Mouse (Mus musculus) left cerebral cortex, adult 2 months (tissue): ENCODE results near the gene Pik3ip1. TPM values are rescaled to one million over a fixed set of nuclear protein-coding genes. Genes with fewer than 3 reads are reported as not detected.
A peak's percentile ranks its signal among the peaks of the same experiment; 100 is the strongest.

Experiments used
- DNase-seq, 2 experiments: peaks; one replicate each; pipeline ENCODE4 v3.0.0; 2021 to 2022; ENCODE audit warnings: low spot score in 2 of 2, mixed read lengths in 1 of 2; ENCODE audit errors: extremely low spot score in 1 of 2
- H3K27ac ChIP-seq: fragments of 200-600 bp; 2 replicates; pipeline ENCODE4 v1.8.1; 2022
- H3K4me3 ChIP-seq: fragments of 200-600 bp; 2 replicates; pipeline ENCODE4 v1.8.1; 2022
- CTCF ChIP-seq: fragments of 200-600 bp; IDR thresholded peaks from 2 replicates; pipeline ENCODE4 v1.8.1; 2022; ENCODE audit warnings: antibody characterized with exemption, mild to moderate bottlenecking, moderate library complexity
- intact Hi-C: fragments of 180-260 bp; cut with DNase I; formaldehyde crosslinking; loops from one replicate; pipeline ENCODE4 v1.15.1; 2025
- total RNA-seq, 2 experiments: library from RNA; stranded (reverse); gene quantifications; 2 replicates each; pipeline ENCODE4 v1.2.3; 2021

Pik3ip1 gene
- total RNA-seq, 2 experiments from 2014 or later = 28.1 to 31.5 TPM

DNA sequence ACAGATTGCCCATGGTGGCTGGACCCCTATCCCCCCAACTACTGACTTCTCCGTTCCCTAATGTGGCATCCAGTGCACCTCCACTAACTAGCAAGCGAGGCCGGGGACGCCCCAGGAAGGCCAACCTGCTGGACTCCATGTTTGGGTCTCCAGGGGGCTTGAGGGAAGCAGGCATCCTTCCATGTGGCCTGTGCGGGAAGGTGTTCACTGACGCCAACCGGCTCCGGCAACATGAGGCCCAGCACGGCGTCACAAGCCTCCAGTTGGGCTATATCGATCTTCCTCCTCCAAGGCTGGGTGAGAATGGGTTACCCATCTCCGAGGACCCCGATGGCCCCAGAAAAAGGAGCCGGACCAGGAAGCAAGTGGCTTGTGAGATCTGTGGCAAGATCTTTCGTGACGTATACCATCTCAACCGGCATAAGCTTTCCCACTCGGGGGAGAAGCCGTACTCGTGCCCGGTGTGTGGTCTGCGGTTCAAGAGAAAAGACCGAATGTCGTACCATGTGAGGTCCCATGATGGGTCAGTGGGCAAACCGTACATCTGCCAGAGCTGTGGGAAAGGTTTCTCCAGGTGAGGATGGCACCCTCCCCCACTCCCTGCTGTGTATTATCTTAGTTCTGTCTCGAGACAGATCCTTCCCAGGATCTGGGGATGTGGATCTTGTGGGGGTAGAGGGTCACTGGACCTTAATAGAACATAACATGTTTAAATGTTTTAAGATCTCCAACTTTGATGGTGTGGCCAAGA is 38.7 kb upstream of the Pik3ip1 start:
- TF ChIP-seq CTCF = no peak
- DNase-seq = peak in 1 of 2 experiments; percentile 38
- intact Hi-C loops = loop anchor here (2.0 kb wide), 2 partner anchors 23 to 39 kb away; partner anchors contain the start of gene Pik3ip1
- peak overlapping the region; percentile 100 for H3K27ac ChIP-seq
- H3K4me3 ChIP-seq = peak overlapping the region; percentile 75

DNA sequence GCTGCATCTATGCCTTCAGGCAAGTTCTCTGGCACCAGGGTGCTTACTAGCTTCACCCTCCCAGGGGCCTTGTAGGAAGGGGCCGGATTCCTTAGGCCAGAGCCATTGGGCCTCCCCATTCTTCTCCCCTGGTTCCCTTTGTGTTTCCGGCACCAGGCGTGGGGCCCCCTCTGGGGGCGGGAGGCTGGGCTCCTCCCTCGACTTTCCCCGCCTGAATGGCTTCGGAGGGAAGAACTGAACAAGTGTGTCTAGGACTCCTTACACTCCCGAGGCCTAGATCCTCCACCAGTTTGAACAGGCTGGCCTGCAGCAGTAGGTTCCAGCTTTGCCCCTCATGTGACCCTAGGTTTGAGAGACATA is 38.2 kb upstream of the Pik3ip1 start:
- Histone ChIP-seq H3K4me3 (peak overlapping the region; percentile 75), H3K27ac (peak overlapping the region; percentile 100)
- intact Hi-C loops = no loop called here
- DNase-seq = peak; percentile 40 to 48
- no peak for TF ChIP-seq CTCF

DNA sequence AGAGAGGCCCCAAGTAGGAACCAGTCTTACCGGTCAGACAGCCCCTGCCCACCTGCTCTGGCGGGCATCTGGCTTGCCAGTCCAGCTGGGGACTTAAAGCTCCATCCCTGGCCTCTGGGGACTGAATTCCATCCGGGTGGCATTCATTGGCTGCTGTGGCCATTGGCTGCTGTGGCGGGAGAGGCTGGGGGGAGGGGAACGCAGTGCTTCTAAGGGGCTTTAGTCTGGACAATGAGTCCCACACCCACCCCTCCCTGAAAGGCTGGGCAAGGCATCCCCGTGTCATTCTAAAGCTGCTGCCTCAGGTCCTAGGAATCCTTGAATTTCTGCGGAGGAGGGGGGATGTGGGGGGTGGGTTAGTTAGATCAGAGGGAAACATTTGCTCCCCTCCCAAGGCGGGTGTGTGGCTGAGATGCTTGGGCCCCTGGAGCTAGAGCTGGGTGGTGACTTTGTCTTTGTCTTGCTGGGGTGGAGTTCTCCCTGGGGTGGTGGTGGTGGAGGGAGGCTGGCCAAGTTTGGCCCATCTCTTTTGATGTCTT is 37.4 kb upstream of the Pik3ip1 start:
- intact Hi-C loops = no loop called here
- DNase-seq = no peak
- TF ChIP-seq CTCF = no peak
- Histone ChIP-seq H3K4me3 (peak overlapping the region; percentile 75), H3K27ac (peak overlapping the region; percentile 100)

DNA sequence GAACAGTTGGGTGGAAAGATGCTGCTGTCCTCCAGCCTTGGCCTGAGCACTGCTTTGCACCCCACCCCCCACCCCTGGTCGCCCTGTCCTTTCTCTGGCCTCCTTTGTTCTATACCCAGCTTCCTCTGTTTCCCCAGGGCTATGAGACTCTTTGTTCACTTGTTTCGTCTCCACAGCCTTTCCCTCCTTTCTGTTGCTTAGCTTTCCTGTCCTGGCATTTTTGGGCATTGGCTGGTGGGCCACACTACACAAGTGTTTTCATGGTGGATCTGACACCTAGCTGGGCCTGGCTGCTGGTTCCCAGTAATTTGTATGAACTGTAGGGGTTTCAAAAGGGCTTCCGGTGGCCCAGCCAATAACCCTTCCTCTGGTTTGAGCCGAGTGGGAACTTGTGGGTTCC is 36.8 kb upstream of the Pik3ip1 start:
- DNase-seq = no peak
- intact Hi-C loops = no loop called here
- peak overlapping the region; percentile 100; the same call in 1 of the 2 replicates for H3K27ac ChIP-seq
- TF ChIP-seq CTCF = no peak
- H3K4me3 ChIP-seq = peak overlapping the region; percentile 5; the same call in 1 of the 2 replicates

DNA sequence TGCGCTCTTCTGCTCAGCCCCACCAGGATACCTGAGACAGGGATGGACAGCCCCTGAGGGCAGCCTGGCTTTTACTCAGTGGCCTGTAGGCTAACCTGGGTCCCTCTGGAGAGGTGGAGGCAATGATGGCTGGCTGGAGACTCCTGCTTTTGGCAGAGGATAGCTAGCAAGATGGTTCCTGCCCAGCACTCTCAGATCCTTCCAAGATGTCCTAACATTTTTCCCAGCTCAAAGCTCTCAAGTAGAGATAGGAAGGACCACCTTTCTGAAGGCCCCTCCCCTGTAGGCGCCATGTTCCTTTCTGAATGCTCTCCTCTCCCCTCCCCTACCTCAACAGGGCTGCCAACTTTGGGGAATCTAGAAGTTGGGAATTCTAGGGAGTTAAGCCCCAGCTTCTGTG is 35.6 kb upstream of the Pik3ip1 start:
- TF ChIP-seq CTCF = no peak
- no peak for DNase-seq
- Histone ChIP-seq H3K4me3 (no peak overlapping the region), H3K27ac (no peak overlapping the region)
- intact Hi-C loops = no loop called here

DNA sequence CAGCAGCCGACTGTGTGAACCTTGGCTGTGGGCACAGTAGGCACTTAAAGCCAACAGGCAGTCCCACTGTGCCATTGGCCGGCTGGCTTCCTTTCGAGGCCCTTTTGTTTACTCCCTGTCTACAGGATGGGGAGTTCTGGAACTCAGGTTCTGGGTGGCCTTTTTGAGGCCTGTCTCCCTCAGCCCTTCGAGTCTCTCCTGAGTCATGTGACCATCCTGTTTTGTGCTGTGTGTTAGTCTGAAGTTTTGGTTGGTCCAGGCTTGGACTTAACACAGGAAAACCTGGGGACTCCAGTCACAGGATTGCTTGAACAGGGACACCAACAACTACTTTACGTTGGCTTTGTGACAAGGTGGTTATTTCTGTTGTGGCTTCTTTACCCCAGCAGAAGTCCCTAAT is 34.1 kb upstream of the Pik3ip1 start:
- no peak for TF ChIP-seq CTCF
- no peak overlapping the region for H3K27ac ChIP-seq
- DNase-seq = no peak
- H3K4me3 ChIP-seq = no peak overlapping the region
- intact Hi-C loops = no loop called here

DNA sequence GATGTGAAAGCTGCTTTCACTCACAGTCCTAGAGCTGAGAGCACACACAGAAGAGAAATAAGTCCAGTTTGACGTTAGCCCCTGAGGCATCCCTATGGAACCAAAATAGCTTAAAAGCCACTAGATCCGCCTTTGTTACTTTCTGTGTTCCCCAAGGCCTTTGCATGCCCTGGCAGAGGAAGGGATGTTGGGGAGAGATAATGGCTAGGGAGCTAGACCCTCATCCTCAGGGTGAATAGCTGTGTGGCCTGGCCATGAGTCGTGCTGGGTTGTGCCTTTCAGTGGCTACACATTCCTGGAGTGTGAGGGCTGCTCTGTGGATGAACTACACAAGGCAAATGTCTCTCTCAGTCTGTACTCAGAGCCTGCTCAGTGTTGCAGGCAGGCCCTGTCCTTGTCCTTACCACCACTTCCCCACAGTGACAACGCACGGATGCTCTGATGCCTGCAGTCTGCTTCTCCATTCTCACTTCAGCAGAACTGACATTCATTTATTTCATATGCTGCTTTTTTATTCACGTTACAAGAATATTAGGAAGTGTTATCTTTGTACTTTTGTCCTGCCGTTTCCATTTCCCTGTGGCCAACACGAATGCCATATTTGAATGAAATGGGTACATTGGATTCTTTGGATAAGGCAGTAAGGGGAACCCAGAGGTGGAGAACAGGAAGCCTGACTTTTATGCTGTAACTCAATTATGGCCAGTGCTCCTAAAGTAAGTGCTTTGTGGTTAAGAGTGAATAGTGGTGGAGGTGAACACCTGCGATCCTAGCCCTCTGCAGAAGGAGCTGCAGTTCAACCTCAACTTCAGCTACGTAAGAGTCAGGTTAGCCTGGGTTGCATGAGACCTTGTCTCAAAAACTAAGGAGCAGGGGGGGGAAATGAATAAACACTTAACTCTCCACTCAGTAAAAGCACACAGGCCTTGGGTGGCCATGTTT is 32.1 kb upstream of the Pik3ip1 start:
- no peak for DNase-seq
- Histone ChIP-seq H3K4me3 (no peak overlapping the region), H3K27ac (no peak overlapping the region)
- intact Hi-C loops = no loop called here
- TF ChIP-seq CTCF = no peak

DNA sequence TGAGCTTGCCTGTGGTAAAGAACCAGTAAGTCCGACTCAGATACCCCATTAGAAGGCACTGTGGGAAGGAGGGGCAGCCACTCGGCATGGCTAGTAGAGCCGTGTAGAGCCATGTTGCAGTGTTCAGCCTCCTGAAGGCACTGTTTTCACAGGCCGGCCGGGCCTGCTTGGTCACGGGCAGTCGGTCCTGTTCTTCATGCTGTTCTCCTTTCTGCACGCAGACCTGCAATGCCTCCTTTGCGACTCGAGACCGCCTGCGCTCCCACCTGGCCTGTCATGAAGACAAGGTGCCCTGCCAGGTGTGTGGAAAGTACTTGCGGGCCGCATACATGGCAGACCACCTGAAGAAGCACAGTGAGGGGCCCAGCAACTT is 31.4 kb upstream of the Pik3ip1 start:
- intact Hi-C loops = no loop called here
- DNase-seq = no peak
- H3K27ac ChIP-seq = no peak overlapping the region
- H3K4me3 ChIP-seq = no peak overlapping the region
- TF ChIP-seq CTCF = no peak

DNA sequence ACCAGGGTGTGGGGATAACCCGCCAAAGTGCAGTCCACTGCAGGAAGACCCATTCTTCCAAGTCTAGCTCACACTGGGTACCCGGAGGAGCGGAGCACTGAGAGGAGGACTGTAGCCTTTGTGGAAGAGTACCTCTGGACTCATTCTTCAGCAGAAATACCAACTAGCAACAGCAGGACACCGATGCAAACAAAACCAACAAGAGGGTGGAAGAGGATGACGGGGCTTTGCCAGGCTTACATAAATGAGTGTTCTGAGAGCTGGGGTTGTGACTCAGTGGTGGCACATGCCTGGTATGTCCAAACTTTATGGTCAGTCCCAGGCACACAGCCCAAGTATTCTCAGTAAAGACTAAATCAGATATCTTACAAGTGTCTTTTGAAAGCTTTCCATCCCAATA is 29.1 kb upstream of the Pik3ip1 start:
- intact Hi-C loops = no loop called here

DNA sequence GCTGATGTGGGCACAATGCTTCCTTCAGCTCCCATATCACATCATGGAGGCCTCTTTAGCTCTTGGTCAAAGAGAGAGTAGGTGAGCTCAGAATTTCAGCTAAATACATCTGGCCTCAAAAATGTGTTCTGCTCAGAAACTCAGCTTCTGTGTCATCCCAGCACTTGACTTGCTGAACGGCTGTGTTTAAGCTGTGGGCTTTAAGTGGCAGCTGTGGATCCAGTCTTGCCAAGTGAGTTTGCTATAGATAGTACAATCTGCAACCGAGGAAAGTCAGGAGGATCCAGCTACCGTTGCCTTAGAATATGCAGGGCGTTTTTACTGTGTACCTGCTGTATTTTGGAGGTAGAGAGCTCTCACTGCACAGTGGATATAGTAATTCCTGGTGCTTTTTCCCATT is 27.8 kb upstream of the Pik3ip1 start:
- TF ChIP-seq CTCF = no peak
- intact Hi-C loops = no loop called here
- Histone ChIP-seq H3K4me3 (no peak overlapping the region), H3K27ac (peak overlapping the region; percentile 64)
- no peak for DNase-seq

More for the DNA sequence above, 29.1 kb upstream of the Pik3ip1 start:
- Histone ChIP-seq H3K4me3 (no peak overlapping the region), H3K27ac (no peak overlapping the region)
- TF ChIP-seq CTCF = no peak
- DNase-seq = no peak

DNA sequence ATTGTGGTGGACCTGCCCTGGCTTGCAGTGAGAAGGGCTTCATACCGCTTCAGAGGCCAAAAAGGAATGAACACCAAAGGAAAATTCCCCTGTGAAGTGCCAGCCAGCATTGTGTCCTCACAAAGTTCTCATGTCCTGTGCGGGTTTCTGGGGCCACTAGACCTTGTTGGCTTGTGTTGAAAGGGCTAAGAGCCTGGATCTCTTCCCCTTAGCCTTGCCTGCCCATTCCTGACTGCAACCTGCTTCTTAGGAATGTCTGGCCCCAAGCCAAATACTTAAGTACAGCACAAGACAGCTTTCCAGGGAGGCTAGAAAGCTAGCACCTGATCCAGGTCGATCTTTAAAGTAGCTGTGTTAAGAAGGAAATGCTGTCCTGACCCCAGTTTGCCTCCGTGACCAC is 27.4 kb upstream of the Pik3ip1 start:
- no peak for DNase-seq
- peak overlapping the region; percentile 64 for H3K27ac ChIP-seq
- no peak for TF ChIP-seq CTCF
- intact Hi-C loops = no loop called here
- H3K4me3 ChIP-seq = no peak overlapping the region

DNA sequence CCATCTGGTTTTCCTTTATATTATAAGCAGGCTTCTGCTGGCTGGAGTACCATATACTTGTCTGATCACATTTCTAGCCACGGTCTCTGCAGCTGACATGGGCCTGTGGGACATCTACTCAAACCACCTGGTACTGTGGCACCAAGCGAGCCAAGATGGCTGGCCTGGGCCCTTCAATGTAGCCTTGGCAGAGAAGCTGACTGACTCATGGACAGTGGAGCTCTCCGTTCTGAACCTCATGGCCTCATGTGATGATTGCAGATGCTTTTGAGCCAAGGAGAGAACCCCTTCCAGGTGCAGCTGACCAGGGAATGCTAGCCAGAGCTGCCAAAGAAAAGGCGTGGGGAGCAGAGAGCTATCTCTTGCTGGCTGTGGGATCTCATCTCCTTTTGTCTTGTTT is 24.4 kb upstream of the Pik3ip1 start:
- no peak overlapping the region for H3K4me3 ChIP-seq
- no peak overlapping the region for H3K27ac ChIP-seq
- TF ChIP-seq CTCF = no peak
- intact Hi-C loops = no loop called here
- DNase-seq = no peak
